Mouse (Mus musculus) ES-E14 (cell line): Measurements from ENCODE around the gene Gm28048. TPM values are rescaled to one million over a fixed set of nuclear protein-coding genes. Genes with fewer than 3 reads are reported as not detected.

Experiments used
- DNase-seq: peaks from one replicate; pipeline ENCODE4 v3.0.0-alpha.2; 2013; ENCODE audit warnings: low read depth, low spot score
- H3K27ac ChIP-seq: 2 replicates; pipeline ENCODE4 v1.5.1; 2012; ENCODE audit warnings: low read depth, mild to moderate bottlenecking, low read length, moderate library complexity, mixed read lengths; ENCODE audit not compliant: poor library complexity, insufficient read depth, severe bottlenecking
- H3K36me3 ChIP-seq: 2 replicates; pipeline ENCODE4 v1.6.1; 2012; ENCODE audit warnings: mild to moderate bottlenecking, low read length, moderate library complexity, mixed read lengths; ENCODE audit not compliant: control insufficient read depth, poor library complexity, insufficient read depth, severe bottlenecking
- H3K4me1 ChIP-seq, 2 experiments: fragments of 150-350 bp in 1 of 2; sonication (generic) in 1 of 2; 2 replicates each; pipeline ENCODE4 v1.6.1; 2012; ENCODE audit warnings: low read length in 2 of 2, mild to moderate bottlenecking in 1 of 2, mixed read lengths in 1 of 2; ENCODE audit not compliant: control insufficient read depth in 2 of 2, insufficient read depth in 2 of 2, poor library complexity in 1 of 2
- H3K4me3 ChIP-seq, 2 experiments: fragments of 150-350 bp in 1 of 2; sonication (generic) in 1 of 2; 2 replicates each; pipeline ENCODE4 v1.5.1; 2012; ENCODE audit warnings: low read length in 2 of 2, low read depth in 1 of 2, mild to moderate bottlenecking in 1 of 2, mixed read lengths in 1 of 2; ENCODE audit not compliant: insufficient read depth in 1 of 2, poor library complexity in 1 of 2, severe bottlenecking in 1 of 2
- H3K9ac ChIP-seq: 2 replicates; pipeline ENCODE4 v1.6.1; 2012; ENCODE audit warnings: low read depth, mild to moderate bottlenecking, low read length, mixed read lengths; ENCODE audit not compliant: poor library complexity, insufficient read depth, severe bottlenecking
- H3K9me3 ChIP-seq: fragments of 150-350 bp; sonication (generic); 2 replicates; pipeline ENCODE4 v1.6.1; 2012; ENCODE audit warnings: low read depth, mild to moderate bottlenecking, low read length; ENCODE audit not compliant: control insufficient read depth, insufficient read depth
- CHD2 ChIP-seq: IDR thresholded peaks from 2 replicates; pipeline ENCODE4 v1.6.1; 2014; ENCODE audit warnings: mild to moderate bottlenecking, low read depth, low read length, inconsistent platforms
- HCFC1 ChIP-seq: IDR thresholded peaks from 2 replicates; pipeline ENCODE4 v1.6.1; 2012; ENCODE audit warnings: low read length, inconsistent platforms, borderline replicate concordance; ENCODE audit not compliant: insufficient read depth
- MAFK ChIP-seq: IDR thresholded peaks from 2 replicates; pipeline ENCODE4 v1.6.1; 2014; ENCODE audit warnings: mild to moderate bottlenecking, low read depth, low read length, inconsistent platforms; ENCODE audit not compliant: insufficient read depth
- ZC3H11A ChIP-seq: IDR thresholded peaks from 2 replicates; pipeline ENCODE4 v1.6.1; 2012; ENCODE audit warnings: low read depth, mild to moderate bottlenecking, inconsistent platforms, low read length, borderline replicate concordance
- ZNF384 ChIP-seq: IDR thresholded peaks from 2 replicates; pipeline ENCODE4 v1.6.1; 2012; ENCODE audit warnings: low read depth, low read length, inconsistent platforms
- in situ Hi-C, 2 experiments: fragments of 600-800 bp; cut with MboI; formaldehyde crosslinking; loops; one replicate each; pipeline ENCODE4 v1.15.1; 2025; ENCODE audit warnings: low sequenced_read_pairs in 2 of 2, inconsistent platforms in 1 of 2; ENCODE audit not compliant: unreplicated experiment in 2 of 2
- total RNA-seq: library from RNA; depleted of rRNA; stranded (reverse); fragments of 300-350 nt; gene quantifications from 2 replicates; pipeline ENCODE4 v1.2.3, GENCODE M21; 2012

Gm28048 gene
- total RNA-seq, 1 experiment, result 16.3 TPM

- no peak for DNase-seq
- H3K4me3 ChIP-seq, result no peak overlapping the region
- TF ChIP-seq ZNF384 (no peak), CHD2 (no peak), ZC3H11A (no peak), HCFC1 (no peak), MAFK (no peak)
- in situ Hi-C loops, result no loop called here
- no peaks in the 10 kb centered on the region for H3K36me3 ChIP-seq
- no peaks in the 10 kb centered on the region for H3K4me1 ChIP-seq
- no peaks in the 10 kb centered on the region; the same call in 1 of the 2 replicates for H3K9me3 ChIP-seq
- no peak overlapping the region for H3K27ac ChIP-seq
- H3K9ac ChIP-seq, result no peak overlapping the region
Observed at GRCm38 (mm10) chr11:22906453-22906865, 75.4 kb downstream of the Gm28048 start.

- H3K4me1 ChIP-seq, result peaks cover 0 to 5% of the 10 kb centered on the region in 2 experiments; a peak in 2 of 4 replicates
- in situ Hi-C loops, result no loop called here
- no peak for DNase-seq
- no peak overlapping the region for H3K9ac ChIP-seq
- H3K27ac ChIP-seq, result no peak overlapping the region
- H3K9me3 ChIP-seq, result no peaks in the 10 kb centered on the region; the same call in 1 of the 2 replicates
- H3K36me3 ChIP-seq, result no peaks in the 10 kb centered on the region
- no peak overlapping the region for H3K4me3 ChIP-seq
- TF ChIP-seq ZNF384, result no peak
- no peak for TF ChIP-seq ZC3H11A
- TF ChIP-seq MAFK, result no peak
- TF ChIP-seq CHD2, result no peak
Observed at GRCm38 (mm10) chr11:22902923-22903322, 79.0 kb downstream of the Gm28048 start.

GRCm38 (mm10) chr11:22900041-22900440 is 81.8 kb downstream of the Gm28048 start:
- H3K4me1 ChIP-seq, result peaks cover 0 to 7% of the 10 kb centered on the region in 2 experiments; a peak in 2 of 4 replicates
- no peak overlapping the region for H3K9ac ChIP-seq
- DNase-seq, result peak; percentile 9
- H3K4me3 ChIP-seq, result no peak overlapping the region
- no peaks in the 10 kb centered on the region; the same call in 1 of the 2 replicates for H3K9me3 ChIP-seq
- TF ChIP-seq HCFC1 (no peak), CHD2 (no peak), ZC3H11A (no peak), MAFK (no peak), ZNF384 (no peak)
- H3K36me3 ChIP-seq, result no peaks in the 10 kb centered on the region
- H3K27ac ChIP-seq, result no peak overlapping the region
- in situ Hi-C loops, result no loop called here

GRCm38 (mm10) chr11:22897642-22898041 is 84.2 kb downstream of the Gm28048 start:
- peak; percentile 1 for DNase-seq
- in situ Hi-C loops, result no loop called here
- Histone ChIP-seq H3K36me3 (no peaks in the 10 kb centered on the region), H3K4me3 (no peak overlapping the region), H3K4me1 (peaks cover 0 to 7% of the 10 kb centered on the region in 2 experiments; a peak in 2 of 4 replicates), H3K9ac (no peak overlapping the region), H3K9me3 (no peaks in the 10 kb centered on the region), H3K27ac (no peak overlapping the region)
- peak; percentile 54 for TF ChIP-seq MAFK
- TF ChIP-seq ZNF384, result no peak
- TF ChIP-seq ZC3H11A, result no peak
- TF ChIP-seq HCFC1, result no peak

GRCm38 (mm10) chr11:22897127-22897526 is 84.8 kb downstream of the Gm28048 start:
- Histone ChIP-seq H3K9ac (no peak overlapping the region), H3K27ac (no peak overlapping the region), H3K36me3 (no peaks in the 10 kb centered on the region), H3K9me3 (no peaks in the 10 kb centered on the region), H3K4me1 (peaks cover 0 to 7% of the 10 kb centered on the region in 2 experiments; a peak in 2 of 4 replicates), H3K4me3 (no peak overlapping the region)
- TF ChIP-seq MAFK (no peak), ZC3H11A (no peak), CHD2 (no peak), ZNF384 (no peak), HCFC1 (no peak)
- DNase-seq, result no peak
- in situ Hi-C loops, result no loop called here
